Mouse (Mus musculus) kidney, postnatal 14 days (tissue): Measurements from ENCODE around the gene Medag.

ENCODE experiments used
- DNase-seq: peaks from one replicate; pipeline ENCODE4 v3.0.0; 2022; ENCODE audit warnings: mixed read lengths

The Medag gene

GRCm38 (mm10) chr5:149385228-149385961 is 26.2 kb upstream of the Medag start:
- no peak for DNase-seq

- DNase-seq = no peak
Measured at GRCm38 (mm10) chr5:149386294-149386850, 25.2 kb upstream of the Medag start.

GRCm38 (mm10) chr5:149388947-149389346 is 22.6 kb upstream of the Medag start:
- no peak for DNase-seq

- DNase-seq = peak; percentile 60
Measured at GRCm38 (mm10) chr5:149389548-149390211, 21.9 kb upstream of the Medag start.

GRCm38 (mm10) chr5:149391574-149392375 is 19.8 kb upstream of the Medag start:
- DNase-seq = no peak

- DNase-seq = no peak
Measured at GRCm38 (mm10) chr5:149392420-149392988, 19.0 kb upstream of the Medag start.

- DNase-seq = no peak
Measured at GRCm38 (mm10) chr5:149401446-149401975, 10.0 kb upstream of the Medag start.

GRCm38 (mm10) chr5:149402029-149402428 is 9.5 kb upstream of the Medag start:
- no peak for DNase-seq

GRCm38 (mm10) chr5:149403386-149403785 is 8.2 kb upstream of the Medag start:
- DNase-seq = peak; percentile 33

- DNase-seq = no peak
Measured at GRCm38 (mm10) chr5:149404710-149405109, 6.8 kb upstream of the Medag start.

GRCm38 (mm10) chr5:149406791-149407276 is 4.7 kb upstream of the Medag start:
- no peak for DNase-seq

GRCm38 (mm10) chr5:149409502-149409901 is 2.0 kb upstream of the Medag start:
- no peak for DNase-seq

GRCm38 (mm10) chr5:149412194-149412575 is 636 bp downstream of the Medag start:
- no peak for DNase-seq

- no peak for DNase-seq
Measured at GRCm38 (mm10) chr5:149412671-149413070, 1.1 kb downstream of the Medag start.

- DNase-seq = no peak
Measured at GRCm38 (mm10) chr5:149414369-149415167, 3.0 kb downstream of the Medag start.

GRCm38 (mm10) chr5:149417381-149417780 is 5.8 kb downstream of the Medag start:
- DNase-seq = no peak

- DNase-seq = no peak
Measured at GRCm38 (mm10) chr5:149426525-149426924, 15.0 kb downstream of the Medag start.

GRCm38 (mm10) chr5:149427277-149428060 is 15.9 kb downstream of the Medag start:
- no peak for DNase-seq

GRCm38 (mm10) chr5:149428347-149428746 is 16.8 kb downstream of the Medag start:
- DNase-seq = no peak

GRCm38 (mm10) chr5:149428810-149429255 is 17.3 kb downstream of the Medag start:
- peak; percentile 81 for DNase-seq

- DNase-seq = no peak
Measured at GRCm38 (mm10) chr5:149429541-149429940, 18.0 kb downstream of the Medag start.
